Mouse (Mus musculus): ENCODE measurements at regions not wholly inside any gene's neighbourhood (a gene's known extent, or its start where the extent isn't known, plus 50 kb on each side); places are given as distances from the start of the nearest gene placed in this dataset.

GRCm38 (mm10) chr14:86450616-86451015, 690.4 kb downstream of the Diaph3 start:
- TF ChIP-seq TAL1 (conservative IDR thresholded peaks at IDR 0.05; ENCODE audit: low read depth, low read length) (no peak), CTCF (IDR thresholded peaks at IDR 0.05; ENCODE audit: low read depth, low read length) (no peak)
